Mouse (Mus musculus) kidney, postnatal 36 days (tissue): ENCODE results near the gene Sema5b.

Experiments
- DNase-seq, 2 experiments: peaks; one replicate each; pipeline ENCODE4 v3.0.0; 2021 to 2022; ENCODE audit warnings: mixed read lengths in 2 of 2

The Sema5b gene

DNA sequence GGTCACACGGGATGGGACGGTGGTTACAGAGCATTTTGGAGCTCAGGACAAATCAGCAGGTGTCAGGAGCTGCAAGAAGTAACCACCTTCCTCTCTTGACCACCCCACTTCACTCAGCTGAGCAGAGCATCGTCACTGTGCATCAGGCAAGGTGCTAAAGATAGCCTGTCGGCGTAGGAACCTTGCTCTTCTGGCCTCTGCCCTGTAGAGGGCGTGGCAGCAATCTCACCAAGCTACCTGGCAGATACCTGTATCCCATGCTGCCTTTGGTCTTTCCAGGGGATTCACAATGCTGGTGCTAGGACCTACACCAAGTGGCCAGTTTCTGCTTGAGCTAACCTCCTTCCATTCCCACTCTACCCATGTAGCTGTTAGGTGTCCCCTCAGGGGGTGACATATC lies 55.3 kb downstream of the Sema5b start:
- DNase-seq, result no peak

DNA sequence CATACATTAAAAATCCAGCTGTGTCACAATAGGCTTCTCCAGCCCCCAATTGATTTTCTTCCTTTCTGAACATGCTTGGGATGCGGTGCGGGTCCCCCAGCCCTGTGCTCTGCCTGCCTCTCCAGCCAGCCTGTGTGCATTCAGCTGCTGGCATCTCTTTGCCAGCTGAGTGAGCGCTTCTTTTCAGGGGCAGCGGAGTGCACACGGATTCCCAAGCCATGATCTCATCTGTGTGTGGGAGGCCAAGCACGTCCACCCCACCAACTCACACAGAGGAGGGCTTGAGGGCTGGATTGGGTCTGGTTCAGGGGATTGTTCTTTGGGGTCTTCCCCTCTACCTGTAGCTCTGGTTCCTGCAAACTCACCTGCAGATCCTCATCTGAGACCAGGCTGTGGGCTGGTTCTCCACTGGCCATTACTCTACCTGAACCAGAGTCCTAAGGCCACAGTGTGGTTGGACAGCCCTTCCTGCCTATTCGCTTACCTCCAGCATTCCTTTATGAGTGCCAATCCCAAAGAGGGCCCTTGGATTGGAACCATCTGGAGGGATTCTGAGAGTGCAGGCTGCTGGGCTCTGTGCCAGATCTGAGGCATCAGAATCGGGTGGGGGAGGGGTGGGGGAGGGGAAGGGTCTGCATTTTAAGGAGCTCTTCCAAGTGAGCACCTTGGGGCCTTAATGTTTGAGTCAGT lies 55.9 kb downstream of the Sema5b start:
- no peak for DNase-seq

DNA sequence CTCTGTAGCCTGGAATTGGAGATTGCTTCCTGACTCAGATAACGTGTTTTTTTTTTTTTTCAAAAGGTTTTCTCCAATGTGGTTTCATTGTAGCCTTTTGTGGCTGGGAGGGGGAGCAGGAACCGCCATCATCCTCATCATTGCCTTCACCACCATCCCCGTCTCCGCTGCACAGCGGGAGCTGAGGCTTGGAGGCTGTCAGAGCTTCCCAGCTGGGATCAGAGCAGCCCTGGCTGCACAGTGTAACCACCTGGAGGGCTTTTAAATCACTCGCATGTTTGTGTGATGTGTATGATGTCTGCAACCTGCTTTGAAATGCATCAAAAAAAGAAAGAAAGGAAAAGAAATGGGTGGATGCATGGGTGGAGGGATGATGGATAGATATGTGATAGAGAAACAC lies 57.0 kb downstream of the Sema5b start:
- DNase-seq, result no peak

DNA sequence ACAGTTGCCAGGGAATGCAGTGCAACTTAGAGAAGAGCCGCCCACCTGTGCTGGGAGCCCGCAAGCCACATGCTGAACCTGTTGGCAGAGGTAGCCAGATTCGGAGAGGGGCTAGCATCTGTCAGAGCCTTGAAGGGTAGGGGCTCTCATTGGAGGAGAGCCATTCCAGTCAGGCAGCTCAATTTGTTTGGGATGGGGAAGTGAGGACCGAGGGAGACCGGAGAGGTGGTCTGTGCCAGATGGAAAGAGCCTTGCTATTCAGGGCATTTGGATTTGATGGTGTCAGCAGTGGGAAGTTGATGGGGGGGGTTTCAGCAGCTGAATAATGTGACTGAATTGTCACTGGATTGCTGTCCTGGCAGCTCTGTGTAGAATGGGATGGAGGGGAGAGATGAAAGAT lies 57.9 kb downstream of the Sema5b start:
- no peak for DNase-seq

DNA sequence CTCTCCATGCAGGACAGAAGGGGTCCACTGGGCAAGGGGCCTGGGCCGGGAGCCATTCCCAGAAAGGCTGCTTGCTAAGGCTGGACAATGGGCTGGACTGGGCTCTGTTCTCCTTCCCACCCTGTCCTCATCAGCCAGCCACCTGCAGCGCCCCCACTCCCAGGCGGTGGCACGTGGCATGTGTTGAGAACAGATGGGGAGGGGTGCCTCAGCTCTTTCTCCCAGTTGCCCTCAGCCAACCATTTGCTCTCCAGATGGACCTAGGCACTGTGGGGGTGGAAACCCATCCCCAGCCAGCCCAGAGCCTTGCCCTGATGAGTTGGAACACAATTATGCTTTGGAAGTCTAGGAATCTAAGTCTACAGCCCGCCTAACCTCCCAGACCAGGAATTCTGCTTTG lies 59.3 kb downstream of the Sema5b start:
- DNase-seq, result no peak

DNA sequence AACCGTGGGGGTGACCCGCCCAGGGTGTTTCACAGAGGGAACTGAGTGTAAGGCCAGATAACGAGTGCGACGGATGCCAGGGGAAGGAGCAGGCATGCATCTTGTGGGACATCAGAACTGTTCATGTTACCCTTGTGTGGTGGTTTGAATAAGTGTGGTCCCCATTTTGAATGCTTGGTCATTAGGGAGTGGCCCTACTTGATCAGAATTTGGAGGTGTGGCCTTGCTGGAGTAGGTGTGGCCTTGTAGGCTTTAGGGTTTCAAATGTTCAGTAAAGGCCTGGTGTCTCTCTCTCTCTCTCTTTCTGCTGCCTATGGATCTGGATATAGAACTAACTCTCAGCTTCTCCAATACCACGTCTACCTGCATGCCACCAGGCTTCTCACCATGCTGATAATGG lies 60.5 kb downstream of the Sema5b start:
- DNase-seq, result no peak

DNA sequence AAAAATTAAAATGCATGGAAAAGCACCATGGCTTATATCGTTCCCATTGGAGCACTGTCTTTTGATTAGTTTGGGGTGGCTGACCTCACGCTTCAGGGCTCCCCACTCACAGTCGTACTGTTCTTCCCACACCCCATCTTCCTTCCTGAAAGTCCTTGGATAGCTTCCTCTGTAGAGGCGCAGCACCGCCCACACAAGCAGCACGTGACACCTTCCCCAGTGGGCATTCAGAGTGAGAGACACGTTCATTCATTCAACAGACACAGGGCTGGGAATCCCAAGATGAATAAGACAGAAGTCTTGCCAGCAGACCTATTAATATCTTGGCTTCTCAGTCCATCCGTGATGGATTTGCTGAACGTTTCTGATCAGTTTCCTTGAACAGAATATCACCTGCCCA lies 61.6 kb downstream of the Sema5b start:
- DNase-seq, result peak in 1 of 2 experiments; percentile 11

DNA sequence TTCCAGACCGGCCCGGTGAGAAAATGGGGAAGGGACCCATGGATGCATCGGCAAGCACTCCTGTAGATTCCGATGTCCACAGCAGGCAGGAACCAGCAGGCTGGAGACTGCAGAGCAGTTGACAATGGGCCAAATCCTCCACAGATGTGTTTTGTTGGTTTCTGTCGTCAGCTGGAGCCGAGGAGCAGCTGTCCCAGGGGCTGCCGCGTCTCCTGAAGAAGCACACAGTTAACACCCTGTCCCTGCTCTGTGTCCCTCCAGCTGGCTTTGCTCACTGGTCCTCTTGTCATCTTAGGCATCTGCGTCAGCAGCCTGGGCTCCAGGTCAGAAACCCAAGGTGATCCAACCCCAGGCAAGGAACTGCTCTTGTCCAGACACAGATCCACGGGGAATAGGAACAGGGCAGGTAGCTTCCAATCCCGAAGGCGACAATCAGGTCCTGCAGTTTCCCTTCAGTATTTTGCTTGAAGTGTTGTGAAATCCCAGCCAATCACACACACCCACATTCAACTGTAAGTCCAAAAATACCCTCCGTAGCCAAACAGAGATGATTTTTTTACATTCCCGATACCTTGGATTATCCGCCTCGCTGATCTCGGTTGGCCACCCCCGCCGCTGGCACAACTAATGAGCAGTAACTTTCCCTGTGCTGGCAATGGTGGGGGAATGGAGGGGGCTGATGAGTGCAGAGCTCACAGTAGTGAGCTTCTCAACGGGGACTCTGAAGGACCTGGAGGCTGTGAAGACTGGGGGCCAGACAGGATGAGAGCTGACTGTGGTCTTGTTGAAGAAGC lies 63.0 kb downstream of the Sema5b start:
- peak; percentile 19 to 47 for DNase-seq

DNA sequence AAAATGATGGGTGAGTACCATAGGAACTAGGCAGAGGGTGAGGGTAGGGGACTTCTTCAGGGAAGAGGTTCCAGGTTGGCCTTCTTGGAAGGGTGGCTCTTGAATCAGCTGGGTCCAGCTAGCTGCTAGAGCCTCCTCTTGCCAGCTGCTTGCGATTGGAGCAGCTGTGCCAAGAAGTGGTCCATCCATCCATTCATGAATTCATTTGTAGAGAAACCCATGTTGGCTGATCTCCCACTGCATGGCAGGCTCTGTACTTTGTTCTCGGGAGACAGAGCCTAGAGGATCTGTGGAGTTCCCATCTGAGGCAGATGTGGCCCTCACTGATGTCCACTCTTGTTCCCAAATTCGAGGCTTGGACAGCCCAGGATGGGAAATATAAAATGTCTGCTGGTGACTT lies 66.3 kb downstream of the Sema5b start:
- DNase-seq, result no peak

DNA sequence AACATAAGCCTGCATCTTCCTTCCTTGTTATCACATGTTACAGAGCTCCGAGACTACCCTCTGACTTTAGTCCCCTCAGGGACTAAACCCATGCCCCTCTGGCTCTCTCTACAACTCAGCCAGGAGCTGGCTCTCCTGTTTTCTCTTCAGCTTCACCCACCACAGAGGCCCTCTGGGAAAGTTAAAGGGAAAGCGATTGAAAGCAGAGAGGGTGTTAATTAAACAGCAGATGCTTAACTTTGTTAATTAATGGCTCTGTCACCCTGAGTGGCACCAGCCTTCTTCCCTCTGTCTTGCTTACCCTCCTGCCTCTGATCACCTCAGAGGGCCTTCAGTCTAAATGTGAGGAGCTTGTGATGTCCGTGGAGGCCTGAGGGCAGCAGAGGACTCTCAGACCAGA lies 67.3 kb downstream of the Sema5b start:
- DNase-seq, result no peak

DNA sequence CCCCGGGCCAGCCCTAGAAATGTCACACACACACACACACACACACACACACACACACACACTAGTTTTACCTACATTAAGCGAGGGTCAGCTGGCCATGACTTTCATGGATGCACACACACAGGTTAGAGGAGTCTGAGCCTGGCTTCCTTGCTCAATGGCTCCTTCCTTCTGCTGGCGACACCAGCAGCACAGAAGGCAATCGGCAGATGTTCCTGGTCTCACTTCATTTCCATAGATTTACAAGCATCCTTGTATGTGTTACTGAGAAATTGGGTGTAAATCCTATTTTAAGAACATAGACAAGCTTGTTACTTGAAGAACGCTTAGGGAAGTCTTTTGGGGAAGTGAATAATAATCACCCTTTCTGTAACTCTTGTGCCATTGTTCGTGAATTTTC lies 68.6 kb downstream of the Sema5b start:
- DNase-seq, result no peak

DNA sequence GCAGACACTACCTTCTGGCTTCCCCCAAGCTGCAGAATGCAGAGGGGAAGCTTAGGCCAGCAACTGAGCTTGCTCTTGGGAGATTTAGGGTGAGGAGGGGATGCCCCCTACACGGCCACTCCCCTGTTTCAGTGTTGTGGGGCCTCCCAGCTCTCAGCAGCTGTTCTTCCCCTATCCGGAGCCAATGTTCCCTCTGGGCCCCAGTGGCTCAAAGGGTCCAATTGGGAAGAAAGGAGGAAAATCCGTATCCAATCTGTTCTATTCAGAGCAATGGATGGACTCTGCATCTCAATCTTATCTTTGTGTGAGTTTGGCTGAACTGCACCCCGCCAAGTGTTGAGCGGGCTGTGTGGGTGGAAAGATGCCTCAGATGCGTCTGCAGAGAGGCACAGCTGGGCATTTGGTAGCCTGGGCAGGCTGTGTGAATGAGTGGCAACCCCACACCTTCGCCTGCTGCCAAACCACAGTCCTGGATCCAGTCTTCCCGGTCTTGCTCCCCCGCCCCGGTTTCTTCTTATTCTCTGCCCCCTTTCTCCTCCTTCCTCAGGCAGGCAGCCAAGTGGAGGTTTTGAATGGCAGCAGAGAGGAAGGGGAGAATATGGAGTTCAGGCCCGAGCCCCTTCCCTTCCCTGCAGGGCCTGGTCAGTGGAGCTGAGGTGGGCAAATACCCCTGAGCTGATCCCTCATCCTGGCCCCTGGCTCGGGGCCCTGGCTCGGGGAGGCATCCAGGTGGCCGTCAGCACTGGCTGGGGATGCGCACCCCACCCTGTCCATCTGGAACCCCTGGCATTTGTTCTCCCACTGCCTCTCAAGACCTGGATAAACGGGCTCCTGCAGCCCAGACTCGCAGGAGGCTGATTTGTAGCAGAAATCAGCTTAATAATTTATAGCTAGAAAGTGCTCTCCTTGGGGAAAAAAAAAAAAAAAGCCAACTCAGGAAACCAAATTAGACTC lies 73.2 kb downstream of the Sema5b start:
- peak in 1 of 2 experiments; percentile 8 for DNase-seq

DNA sequence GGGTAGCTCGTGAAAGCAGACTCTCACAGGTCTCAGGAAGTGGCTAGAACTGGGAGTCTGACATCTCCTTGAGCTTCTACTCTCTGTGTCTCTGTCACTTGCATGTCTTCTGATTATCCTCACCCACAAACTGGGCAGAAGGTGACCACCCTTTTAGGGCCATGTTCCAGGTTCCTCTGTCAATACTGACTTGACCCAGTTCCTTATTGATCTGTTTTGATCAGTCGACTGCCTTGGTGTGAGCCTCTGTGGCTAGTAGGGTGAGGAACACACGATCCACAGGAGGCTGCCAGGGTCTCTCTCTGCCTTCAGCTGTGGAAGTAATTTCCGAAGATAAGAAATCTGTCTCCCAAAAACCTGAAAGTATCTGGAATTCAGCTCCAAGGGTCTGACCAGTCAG lies 76.8 kb downstream of the Sema5b start:
- DNase-seq, result no peak

DNA sequence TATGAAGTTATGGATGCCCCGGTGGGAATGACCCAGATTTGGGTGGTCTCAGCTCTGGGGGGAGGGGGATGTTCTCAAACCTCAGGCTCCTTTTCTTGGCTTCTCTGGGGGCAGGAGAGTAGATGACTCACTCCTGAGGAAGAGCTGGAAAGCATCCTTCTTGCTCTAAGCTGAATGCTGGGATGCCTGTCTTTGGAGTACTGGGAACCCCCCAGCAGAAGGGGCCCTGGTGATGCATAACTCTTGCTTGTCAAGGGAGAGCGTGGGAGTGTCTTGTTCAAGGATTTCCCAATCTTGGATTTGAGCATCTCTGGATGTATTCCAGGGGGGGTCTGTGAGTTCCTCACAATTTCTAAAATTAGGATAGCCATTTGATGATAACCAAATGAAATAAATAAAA lies 82.1 kb downstream of the Sema5b start:
- DNase-seq, result no peak

DNA sequence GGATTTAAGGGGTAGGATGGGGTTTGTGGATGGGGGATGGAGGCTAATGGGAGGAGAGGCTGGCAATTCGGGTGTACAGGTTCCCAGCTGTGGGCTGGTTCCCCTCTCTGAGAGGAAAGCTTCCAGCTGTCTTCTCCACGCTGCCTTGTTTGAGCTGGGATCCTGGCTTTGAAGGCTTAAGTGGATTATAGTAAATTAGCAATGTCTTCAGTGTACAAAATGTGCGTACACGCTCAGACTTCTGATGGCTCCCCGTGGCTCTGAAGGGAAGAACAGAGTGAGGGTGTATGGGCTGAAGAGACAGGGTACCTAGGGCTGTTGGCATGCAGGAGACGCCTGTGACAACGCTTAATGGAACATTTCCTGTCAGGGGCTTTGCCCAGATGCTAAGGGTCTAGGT lies 83.0 kb downstream of the Sema5b start:
- DNase-seq, result no peak

DNA sequence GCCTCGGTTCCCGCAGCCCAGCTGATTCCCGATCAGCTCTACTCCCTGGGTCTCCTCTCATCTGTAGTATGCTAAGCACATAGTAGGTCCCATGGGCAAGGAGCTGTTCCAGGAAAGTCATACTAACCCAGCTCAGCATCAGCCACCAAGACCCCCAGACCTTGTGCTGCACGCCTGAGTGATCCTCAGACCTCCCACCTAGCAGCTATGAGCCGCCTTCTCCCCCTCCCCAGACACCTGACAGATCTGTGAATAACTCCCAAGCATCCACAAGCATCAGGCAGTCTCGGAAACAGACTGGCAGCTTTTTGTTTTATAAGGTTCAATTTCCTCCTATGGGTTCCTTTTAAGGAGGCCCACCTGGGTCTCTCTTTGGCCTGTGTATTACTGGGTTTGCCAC lies 83.9 kb downstream of the Sema5b start:
- no peak for DNase-seq

DNA sequence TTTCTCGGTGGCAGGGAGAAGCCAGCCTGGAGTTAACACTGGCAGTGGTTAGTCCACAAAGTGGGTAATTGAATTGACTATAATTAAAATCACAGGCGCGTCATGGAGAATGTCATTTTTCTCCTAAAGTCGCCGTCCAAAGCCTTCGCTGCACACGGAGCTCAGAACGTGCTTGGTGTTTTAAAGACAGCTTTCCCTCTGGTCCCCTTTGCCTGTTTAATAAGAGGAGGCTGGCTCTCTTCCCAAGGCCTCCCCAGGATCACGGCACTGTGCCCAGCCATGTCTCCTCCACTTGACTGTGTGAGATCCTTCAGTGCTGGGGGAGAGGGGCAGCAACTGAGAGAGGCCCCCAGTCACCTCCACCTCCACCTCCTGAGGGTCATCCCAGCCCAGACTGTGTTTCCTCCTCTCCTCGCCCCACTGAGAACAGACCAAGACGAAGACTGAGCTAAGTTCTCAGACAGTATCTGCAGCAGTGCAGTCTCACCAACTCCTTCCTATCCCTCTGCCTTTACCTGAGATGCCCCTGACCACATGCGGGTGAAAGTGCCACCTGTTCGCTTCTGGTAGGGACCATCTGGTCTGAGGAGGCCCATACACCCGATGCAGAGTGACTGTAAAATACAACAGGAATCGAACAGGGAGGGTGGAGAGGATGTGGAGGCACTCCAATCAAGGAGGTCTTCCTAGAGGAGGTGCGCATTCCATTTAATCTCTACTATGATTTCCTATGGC lies 84.5 kb downstream of the Sema5b start:
- DNase-seq, result no peak

DNA sequence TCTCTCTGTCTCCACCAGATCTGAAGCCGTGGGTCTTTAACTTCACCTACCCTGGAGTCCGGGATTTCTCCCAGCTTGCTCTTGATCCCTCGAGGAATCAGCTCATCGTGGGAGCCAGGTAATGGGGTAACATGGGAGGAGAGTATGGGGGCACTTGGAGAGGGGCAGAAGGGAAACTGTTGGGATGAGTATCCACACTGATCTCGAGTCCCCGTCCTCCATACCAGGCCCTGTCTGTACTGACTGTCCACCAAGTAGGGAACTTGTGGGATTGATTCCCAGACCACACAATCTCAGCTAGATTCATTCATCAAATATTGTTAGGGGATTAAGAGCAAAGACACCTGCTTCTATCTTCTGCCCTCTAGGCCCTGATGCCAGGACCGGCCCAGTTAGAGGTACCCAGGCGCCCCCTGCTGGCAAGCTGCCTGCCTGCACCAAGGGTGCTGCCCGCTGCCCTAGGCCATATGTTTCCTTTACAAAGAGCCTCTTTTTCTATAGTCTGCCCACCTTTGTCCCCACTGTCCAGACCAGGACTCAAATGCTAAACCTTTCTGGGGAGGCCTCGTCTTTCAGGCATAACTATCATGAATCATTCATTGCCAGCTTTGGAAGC lies 87.2 kb downstream of the Sema5b start:
- DNase-seq, result peak; percentile 73 to 94

DNA sequence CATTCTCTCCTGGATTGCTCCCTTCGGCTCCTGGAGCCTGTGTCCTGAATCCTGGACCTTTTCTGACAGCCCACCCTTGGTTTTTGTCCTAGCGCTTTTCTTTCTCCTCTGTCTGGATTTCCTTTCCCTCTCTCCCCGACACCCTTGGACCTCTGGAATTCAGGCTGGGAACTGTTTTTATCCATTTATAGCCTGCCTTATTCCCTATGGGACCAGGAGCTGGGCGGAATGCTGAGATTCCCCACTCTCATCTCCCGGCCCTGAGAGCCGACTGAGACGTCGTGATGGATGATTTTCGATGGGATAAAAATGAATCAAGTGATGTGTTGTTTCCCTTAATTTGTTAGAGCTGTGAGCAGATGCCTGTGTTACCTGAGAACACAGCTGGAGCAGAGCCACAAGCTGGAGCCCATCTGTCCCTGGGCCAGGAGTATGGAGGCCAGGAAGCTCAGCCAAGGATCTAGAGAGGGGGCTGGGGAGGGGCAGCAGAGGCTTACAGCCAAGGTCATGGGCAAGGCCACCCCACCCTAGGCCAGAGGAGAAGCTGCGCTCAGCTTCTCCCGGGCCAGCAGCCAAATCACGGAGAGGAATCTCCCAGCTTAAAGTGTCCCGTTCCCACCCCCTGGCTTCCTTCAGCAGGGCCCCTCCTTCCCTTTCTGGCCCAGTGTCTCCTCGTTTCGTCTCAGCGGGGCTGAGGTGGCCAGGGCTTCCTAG lies 89.7 kb downstream of the Sema5b start:
- DNase-seq, result peak; percentile 72 to 78

DNA sequence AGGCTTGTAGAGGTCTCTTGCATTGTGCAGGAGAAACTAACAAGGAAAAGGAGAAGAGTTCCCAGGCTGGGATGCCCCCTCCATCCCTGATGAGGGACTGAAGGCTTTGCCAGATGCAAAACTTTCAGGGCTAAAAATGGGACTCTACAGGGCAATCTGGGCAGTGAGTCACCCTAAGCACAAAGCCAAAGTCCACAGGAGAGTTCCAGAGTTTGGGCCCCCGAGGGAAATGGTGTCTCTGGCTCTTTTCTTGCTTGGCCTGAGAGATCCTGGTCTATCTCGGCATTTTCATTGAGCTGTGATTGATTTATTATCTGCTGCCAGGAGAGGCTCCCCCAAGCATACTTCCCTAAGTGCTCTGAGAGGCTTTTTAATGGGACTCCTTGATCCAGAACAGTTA lies 92.1 kb downstream of the Sema5b start:
- DNase-seq, result no peak

DNA sequence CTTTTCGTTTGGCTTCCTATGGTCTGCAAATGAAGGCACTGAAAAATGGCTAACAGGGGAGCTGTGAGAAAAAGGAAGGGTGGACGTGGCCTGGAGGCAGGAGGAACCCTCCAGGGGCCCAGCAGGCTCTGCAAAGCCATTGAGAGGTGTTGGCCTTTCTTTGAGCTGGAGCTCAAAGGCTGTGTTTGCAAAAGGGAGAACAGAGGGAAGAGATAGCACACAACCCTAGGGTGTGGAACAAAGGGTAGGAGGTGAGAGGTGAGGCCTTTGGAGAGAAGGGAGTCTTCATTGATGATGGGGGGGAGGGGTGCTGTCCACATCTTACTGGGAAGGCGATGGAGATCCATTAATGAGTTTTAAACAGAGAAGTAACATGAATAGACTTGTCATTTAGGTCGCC lies 94.0 kb downstream of the Sema5b start:
- no peak for DNase-seq

DNA sequence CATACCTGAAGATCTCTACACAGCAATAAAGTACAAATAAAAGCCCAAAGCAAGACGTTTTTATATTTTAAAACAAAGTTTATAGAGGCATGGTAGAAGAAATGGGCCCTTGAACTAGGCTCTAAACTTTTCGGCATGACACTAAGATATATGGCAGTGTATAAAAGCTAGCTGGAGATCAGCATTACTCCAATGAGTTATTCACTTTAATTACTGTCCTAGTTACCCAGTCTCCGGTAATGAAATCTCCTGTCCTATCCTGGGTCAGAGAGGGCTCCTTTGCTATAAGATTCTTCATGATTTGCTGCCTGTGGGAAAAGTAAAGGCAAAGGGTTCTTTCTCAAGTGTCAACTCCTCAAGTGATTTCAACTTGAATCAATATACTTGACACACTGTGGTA lies 98.6 kb downstream of the Sema5b start:
- no peak for DNase-seq
